Mouse (Mus musculus): ENCODE data around the gene Abcd3. TPM values are rescaled to one million over a fixed set of nuclear protein-coding genes. Genes with fewer than 3 reads are reported as not detected.

Abcd3 gene
- polyA plus RNA-seq, 2 experiments, result 6.1 to 16.5 TPM

GRCm38 (mm10) chr3:121834732-121835131 lies 19.6 kb upstream of the Abcd3 start:
- no peaks in the 10 kb centered on the region for H3K27me3 ChIP-seq (ENCODE audit: control insufficient read depth, insufficient read depth, low read length)
- H3K4me1 ChIP-seq (replicated peaks; ENCODE audit: control insufficient read depth in 2 of 2, insufficient read depth in 2 of 2, low read length in 1 of 2), result no peaks in the 10 kb centered on the region; a peak in 1 of 4 replicates
- no peak overlapping the region for H3K27ac ChIP-seq
- no peak overlapping the region for H3K9ac ChIP-seq (replicated peaks)
- H3K9me3 ChIP-seq (ENCODE audit: control insufficient read depth, low read length), result no peaks in the 10 kb centered on the region
- H3K4me2 ChIP-seq (ENCODE audit: low read depth), result no peak overlapping the region
- ATAC-seq (ENCODE audit: insufficient read depth) (no peak), DNase-seq (ENCODE audit: low read depth in 3 of 3, low spot score in 3 of 3) (no peak)
- no peak overlapping the region for H3K4me3 ChIP-seq (ENCODE audit: insufficient read depth in 1 of 2, low read depth in 2 of 2, low read length in 2 of 2)
- no peak for TF ChIP-seq CTCF (IDR thresholded peaks at IDR 0.05; ENCODE audit: low read depth)
- H3K36me3 ChIP-seq (replicated peaks; ENCODE audit: control insufficient read depth, insufficient read depth, low read depth), result no peaks in the 10 kb centered on the region
- 78% methylated on average over 2 of the region's 2 CpGs for WGBS (ENCODE audit: insufficient replicate concordance)

- no peaks in the 10 kb centered on the region for H3K36me3 ChIP-seq (replicated peaks; ENCODE audit: control insufficient read depth, insufficient read depth, low read depth)
- no peaks in the 10 kb centered on the region; a peak in 1 of 4 replicates for H3K4me1 ChIP-seq (replicated peaks; ENCODE audit: control insufficient read depth in 2 of 2, insufficient read depth in 2 of 2, low read length in 1 of 2)
- no peak for DNase-seq (ENCODE audit: low read depth in 3 of 3, low spot score in 3 of 3)
- no peak overlapping the region for H3K27ac ChIP-seq
- no peak for TF ChIP-seq CTCF (IDR thresholded peaks at IDR 0.05; ENCODE audit: low read depth)
- no peak for TF ChIP-seq EP300 (IDR thresholded peaks at IDR 0.05; ENCODE audit: low read depth)
- H3K4me3 ChIP-seq (ENCODE audit: insufficient read depth in 1 of 2, low read depth in 2 of 2, low read length in 2 of 2), result no peak overlapping the region
- ATAC-seq (ENCODE audit: insufficient read depth), result no peak
- no peak overlapping the region for H3K9ac ChIP-seq (replicated peaks)
- H3K27me3 ChIP-seq (ENCODE audit: control insufficient read depth, insufficient read depth, low read length), result no peaks in the 10 kb centered on the region
- H3K9me3 ChIP-seq (ENCODE audit: control insufficient read depth, low read length), result no peaks in the 10 kb centered on the region
- 60% methylated on average over 4 of the region's 4 CpGs for WGBS (ENCODE audit: insufficient replicate concordance)
- H3K4me2 ChIP-seq (ENCODE audit: low read depth), result no peak overlapping the region
Observed at GRCm38 (mm10) chr3:121834250-121834649, 19.1 kb upstream of the Abcd3 start.

- no peaks in the 10 kb centered on the region for H3K27me3 ChIP-seq (ENCODE audit: control insufficient read depth, insufficient read depth, low read length)
- H3K4me2 ChIP-seq (ENCODE audit: low read depth), result no peak overlapping the region
- TF ChIP-seq CTCF (IDR thresholded peaks at IDR 0.05; ENCODE audit: low read depth) (no peak), EP300 (IDR thresholded peaks at IDR 0.05; ENCODE audit: low read depth) (no peak)
- DNase-seq (ENCODE audit: low read depth in 3 of 3, low spot score in 3 of 3), result no peak
- no peaks in the 10 kb centered on the region for H3K36me3 ChIP-seq (replicated peaks; ENCODE audit: control insufficient read depth, insufficient read depth, low read depth)
- no peak overlapping the region for H3K4me3 ChIP-seq (ENCODE audit: insufficient read depth in 1 of 2, low read depth in 2 of 2, low read length in 2 of 2)
- 52% methylated on average over 1 of the region's 1 CpGs for WGBS (ENCODE audit: insufficient replicate concordance)
- peaks cover 0 to 7% of the 10 kb centered on the region in 2 experiments; a peak in 2 of 4 replicates for H3K4me1 ChIP-seq (replicated peaks; ENCODE audit: control insufficient read depth in 2 of 2, insufficient read depth in 2 of 2, low read length in 1 of 2)
- ATAC-seq (ENCODE audit: insufficient read depth), result no peak
- H3K9me3 ChIP-seq (ENCODE audit: control insufficient read depth, low read length), result no peaks in the 10 kb centered on the region
- H3K27ac ChIP-seq, result no peak overlapping the region
- no peak overlapping the region for H3K9ac ChIP-seq (replicated peaks)
Observed at GRCm38 (mm10) chr3:121825092-121825491, 10.0 kb upstream of the Abcd3 start.

- no peaks in the 10 kb centered on the region for H3K27me3 ChIP-seq (ENCODE audit: control insufficient read depth, insufficient read depth, low read length)
- peaks cover 0 to 12% of the 10 kb centered on the region in 2 experiments; a peak in 2 of 4 replicates for H3K4me1 ChIP-seq (replicated peaks; ENCODE audit: control insufficient read depth in 2 of 2, insufficient read depth in 2 of 2, low read length in 1 of 2)
- no peaks in the 10 kb centered on the region for H3K9me3 ChIP-seq (ENCODE audit: control insufficient read depth, low read length)
- no peak overlapping the region for H3K27ac ChIP-seq
- DNase-seq (ENCODE audit: low read depth in 3 of 3, low spot score in 3 of 3) (no peak), ATAC-seq (ENCODE audit: insufficient read depth) (no peak)
- H3K9ac ChIP-seq (replicated peaks), result no peak overlapping the region
- 26% methylated on average over 1 of the region's 1 CpGs for WGBS (ENCODE audit: insufficient replicate concordance)
- no peak overlapping the region for H3K4me3 ChIP-seq (ENCODE audit: insufficient read depth in 1 of 2, low read depth in 2 of 2, low read length in 2 of 2)
- H3K4me2 ChIP-seq (ENCODE audit: low read depth), result no peak overlapping the region
- no peak for TF ChIP-seq CTCF (IDR thresholded peaks at IDR 0.05; ENCODE audit: low read depth)
- 0 out of 2 replicates have a peak, but pooled peaks have one; percentile 15 for TF ChIP-seq EP300 (IDR thresholded peaks at IDR 0.05; ENCODE audit: low read depth)
- no peaks in the 10 kb centered on the region for H3K36me3 ChIP-seq (replicated peaks; ENCODE audit: control insufficient read depth, insufficient read depth, low read depth)
Observed at GRCm38 (mm10) chr3:121824319-121824718, 9.2 kb upstream of the Abcd3 start.

- Histone ChIP-seq H3K4me1 (replicated peaks; ENCODE audit: control insufficient read depth in 2 of 2, insufficient read depth in 2 of 2, low read length in 1 of 2) (peaks cover 0 to 12% of the 10 kb centered on the region in 2 experiments; a peak in 2 of 4 replicates), H3K9ac (replicated peaks) (no peak overlapping the region), H3K27ac (no peak overlapping the region), H3K27me3 (ENCODE audit: control insufficient read depth, insufficient read depth, low read length) (no peaks in the 10 kb centered on the region), H3K9me3 (ENCODE audit: control insufficient read depth, low read length) (no peaks in the 10 kb centered on the region), H3K4me3 (ENCODE audit: insufficient read depth in 1 of 2, low read depth in 2 of 2, low read length in 2 of 2) (no peak overlapping the region), H3K4me2 (ENCODE audit: low read depth) (no peak overlapping the region), H3K36me3 (replicated peaks; ENCODE audit: control insufficient read depth, insufficient read depth, low read depth) (no peaks in the 10 kb centered on the region)
- no peak for ATAC-seq (ENCODE audit: insufficient read depth)
- DNase-seq (ENCODE audit: low read depth in 3 of 3, low spot score in 3 of 3), result no peak
- 77% methylated on average over 5 of the region's 5 CpGs for WGBS (ENCODE audit: insufficient replicate concordance)
- TF ChIP-seq CTCF (IDR thresholded peaks at IDR 0.05; ENCODE audit: low read depth) (no peak), EP300 (IDR thresholded peaks at IDR 0.05; ENCODE audit: low read depth) (no peak)
Observed at GRCm38 (mm10) chr3:121822643-121823042, 7.5 kb upstream of the Abcd3 start.

Measured in liver, embryonic 14.5 days (tissue).